Mouse (Mus musculus): ENCODE results near the gene Sys1. TPM values are rescaled to one million over a fixed set of nuclear protein-coding genes. Genes with fewer than 3 reads are reported as not detected.

The Sys1 gene
- total RNA-seq, 2 experiments from 2014 or later = 16.8 to 18.4 TPM

Other genes with a start within 250 kb of the Sys1 start
- not detected for gene Wfdc15b, start 235.3 kb upstream of the Sys1 start, total RNA-seq (2021)
- gene Svs2, start 218.5 kb upstream of the Sys1 start, total RNA-seq (2021) = not detected
- not detected for gene Svs3b, start 200.3 kb upstream of the Sys1 start, total RNA-seq (2021)
- gene Svs4, start 178.5 kb upstream of the Sys1 start, total RNA-seq (2021) = not detected
- not detected for gene Svs3a, start 167.7 kb upstream of the Sys1 start, total RNA-seq (2021)
- not detected for gene Svs6, start 140.2 kb upstream of the Sys1 start, total RNA-seq (2021)
- gene Svs5, start 124.2 kb upstream of the Sys1 start, total RNA-seq (2021) = not detected
- gene Slpi, start 67.9 kb upstream of the Sys1 start, total RNA-seq (2021) = 1 to 10 TPM in 1 of 2 experiments, not detected in 1; 1.4 TPM
- gene Rbpjl, start 53.8 kb upstream of the Sys1 start, total RNA-seq (2021) = under 1 TPM; 0.05 to 0.07 TPM
- 1 to 10 TPM; 5.8 to 7.8 TPM for gene Matn4, start 51.8 kb upstream of the Sys1 start, total RNA-seq (2021)
- gene Sdc4, start 13.1 kb upstream of the Sys1 start, total RNA-seq (2021) = 10 to 100 TPM; 52.5 TPM
- gene Gm20458, start 4.0 kb downstream of the Sys1 start, total RNA-seq (2021) = 1 to 10 TPM in 1 of 2 experiments, not detected in 1; 3.3 TPM
- not detected for gene Trp53tg5, start 16.8 kb downstream of the Sys1 start, total RNA-seq (2021)
- gene Dbndd2, start 29.1 kb downstream of the Sys1 start, total RNA-seq (2021) = 10 to 100 TPM; 13.0 to 17.7 TPM
- gene Pigt, start 40.6 kb downstream of the Sys1 start, total RNA-seq (2021) = 10 to 100 TPM; 44.3 to 51.3 TPM
- gene Wfdc2, start 105.4 kb downstream of the Sys1 start, total RNA-seq (2021) = not detected
- not detected for gene Spint3, start 116.5 kb downstream of the Sys1 start, total RNA-seq (2021)
- gene Wfdc6a, start 128.5 kb downstream of the Sys1 start, total RNA-seq (2021) = not detected
- gene Eppin, start 136.6 kb downstream of the Sys1 start, total RNA-seq (2021) = not detected
- gene Wfdc6b, start 156.6 kb downstream of the Sys1 start, total RNA-seq (2021) = not detected
- not detected for gene Wfdc8, start 156.7 kb downstream of the Sys1 start, total RNA-seq (2021)
- not detected for gene Wfdc16, start 181.8 kb downstream of the Sys1 start, total RNA-seq (2021)
- not detected for gene Wfdc10, start 199.1 kb downstream of the Sys1 start, total RNA-seq (2021)
- not detected for gene Wfdc9, start 199.6 kb downstream of the Sys1 start, total RNA-seq (2021)
- not detected for gene Wfdc11, start 217.1 kb downstream of the Sys1 start, total RNA-seq (2021)
- gene Wfdc13, start 228.1 kb downstream of the Sys1 start, total RNA-seq (2021) = not detected
- not detected for gene Spint4, start 241.5 kb downstream of the Sys1 start, total RNA-seq (2021)